Mouse (Mus musculus): ENCODE results near the gene Glra1.
"Not testable (repeated sequence)": the region's sequence is repeated elsewhere in the genome, so short reads cannot be mapped to it uniquely, and the experiment has no call there.

Glra1 gene

GRCm38 (mm10) chr11:55607808-55608523 is at the start of gene Glra1:
TSS of gene Glra1 (minus strand) at chr11:55608198.
- peak; percentile 43 to 53 for DNase-seq

GRCm38 (mm10) chr11:55636961-55637360 is 29.0 kb upstream of the Glra1 start:
- peak; percentile 3 to 7 for DNase-seq

- peak; percentile 29 to 45 for DNase-seq
Observed at GRCm38 (mm10) chr11:55633901-55634300, 25.9 kb upstream of the Glra1 start.

- not testable (repeated sequence) for DNase-seq
Observed at GRCm38 (mm10) chr11:55614631-55615030, 6.6 kb upstream of the Glra1 start.

GRCm38 (mm10) chr11:55608524-55608920 is 524 bp upstream of the Glra1 start:
- DNase-seq = peak; percentile 26 to 39

GRCm38 (mm10) chr11:55607066-55607807 is 761 bp downstream of the Glra1 start:
- peak; percentile 70 for DNase-seq

GRCm38 (mm10) chr11:55601447-55602065 is 6.4 kb downstream of the Glra1 start:
- DNase-seq = peak; percentile 16

GRCm38 (mm10) chr11:55595726-55596125 is 12.3 kb downstream of the Glra1 start:
- DNase-seq = no peak

GRCm38 (mm10) chr11:55594411-55594810 is 13.6 kb downstream of the Glra1 start:
- no peak for DNase-seq

- no peak for DNase-seq
Observed at GRCm38 (mm10) chr11:55591194-55591593, 16.8 kb downstream of the Glra1 start.

- DNase-seq = no peak
Observed at GRCm38 (mm10) chr11:55589376-55590167, 18.4 kb downstream of the Glra1 start.

- DNase-seq = peak; percentile 18 to 32
Observed at GRCm38 (mm10) chr11:55574397-55574796, 33.6 kb downstream of the Glra1 start.

- peak; percentile 74 to 81 for DNase-seq
Observed at GRCm38 (mm10) chr11:55571144-55571543, 36.9 kb downstream of the Glra1 start.

GRCm38 (mm10) chr11:55566309-55567099 is 41.5 kb downstream of the Glra1 start:
- peak; percentile 6 to 12 for DNase-seq

- DNase-seq = no peak
Observed at GRCm38 (mm10) chr11:55545690-55546089, 62.3 kb downstream of the Glra1 start.

- DNase-seq = no peak
Observed at GRCm38 (mm10) chr11:55542671-55543070, 65.3 kb downstream of the Glra1 start.

GRCm38 (mm10) chr11:55542128-55542527 is 65.9 kb downstream of the Glra1 start:
- no peak for DNase-seq

GRCm38 (mm10) chr11:55534766-55535165 is 73.2 kb downstream of the Glra1 start:
- no peak for DNase-seq

GRCm38 (mm10) chr11:55533378-55533777 is 74.6 kb downstream of the Glra1 start:
- peak; percentile 92 to 93 for DNase-seq

GRCm38 (mm10) chr11:55530741-55531140 is 77.3 kb downstream of the Glra1 start:
- DNase-seq = no peak

GRCm38 (mm10) chr11:55518806-55519674 is 89.0 kb downstream of the Glra1 start:
- DNase-seq = peak; percentile 87 to 89

Measured in cerebellum, postnatal 14 days (tissue).